Mouse (Mus musculus) liver (tissue): ENCODE results near the gene Esr1.
"Not testable (repeated sequence)": the region's sequence is repeated elsewhere in the genome, so short reads cannot be mapped to it uniquely, and the experiment has no call there.

Experiments
- DNase-seq: peaks from one replicate; pipeline ENCODE4 v3.0.0-alpha.2; 2020; ENCODE audit warnings: mixed read lengths

The Esr1 gene

GRCm38 (mm10) chr10:4709915-4710314 lies 98.5 kb downstream of the Esr1 start:
- DNase-seq: no peak

- DNase-seq: no peak
These were observed 100.0 kb downstream of the Esr1 start for GRCm38 (mm10) chr10:4711434-4711833.

DNA sequence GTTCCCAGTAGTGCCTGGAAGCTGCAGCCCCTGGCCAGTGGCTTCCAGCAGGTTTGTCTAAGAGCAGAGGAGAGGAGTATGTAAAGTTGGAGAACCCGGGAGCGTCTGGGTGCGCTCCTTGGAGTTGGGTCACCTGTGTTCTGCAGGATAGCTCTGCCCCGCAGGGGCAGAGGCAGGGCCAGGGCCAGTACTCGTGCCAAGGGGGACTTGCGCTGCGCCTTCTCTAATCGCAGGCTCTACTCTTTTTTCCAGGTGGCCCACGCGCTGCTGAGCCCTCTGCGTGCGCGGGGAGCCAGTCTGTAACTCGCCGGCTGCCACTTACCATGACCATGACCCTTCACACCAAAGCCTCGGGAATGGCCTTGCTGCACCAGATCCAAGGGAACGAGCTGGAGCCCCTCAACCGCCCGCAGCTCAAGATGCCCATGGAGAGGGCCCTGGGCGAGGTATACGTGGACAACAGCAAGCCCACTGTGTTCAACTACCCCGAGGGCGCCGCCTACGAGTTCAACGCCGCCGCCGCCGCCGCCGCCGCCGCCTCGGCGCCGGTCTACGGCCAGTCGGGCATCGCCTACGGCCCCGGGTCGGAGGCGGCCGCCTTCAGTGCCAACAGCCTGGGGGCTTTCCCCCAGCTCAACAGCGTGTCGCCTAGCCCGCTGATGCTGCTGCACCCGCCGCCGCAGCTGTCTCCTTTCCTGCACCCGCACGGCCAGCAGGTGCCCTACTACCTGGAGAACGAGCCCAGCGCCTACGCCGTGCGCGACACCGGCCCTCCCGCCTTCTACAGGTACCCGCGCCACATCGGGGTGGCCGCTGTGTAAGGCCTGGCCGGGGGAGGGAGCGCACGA lies 100.9 kb downstream of the Esr1 start:
- peak; percentile 7 for DNase-seq

DNA sequence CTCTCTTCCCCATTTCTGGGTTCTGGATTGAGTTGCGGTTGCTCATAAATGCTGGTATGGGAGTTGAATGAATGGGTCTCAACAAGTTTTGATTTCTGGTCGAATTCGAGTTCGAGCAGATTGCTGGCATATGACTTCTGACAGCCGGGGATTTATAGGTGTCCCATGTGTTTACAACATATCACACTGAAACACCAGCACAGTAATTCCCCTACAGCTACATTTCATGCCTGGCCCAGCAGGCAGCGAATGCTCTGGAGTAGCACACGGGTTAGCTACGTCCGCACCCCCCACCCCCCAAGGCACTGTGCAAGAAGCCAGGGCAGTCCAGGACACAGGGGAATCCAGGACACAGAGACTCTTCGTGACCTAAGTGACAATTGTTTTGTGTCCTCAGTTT lies 102.0 kb downstream of the Esr1 start:
- no peak for DNase-seq

GRCm38 (mm10) chr10:4724851-4725250 lies 113.5 kb downstream of the Esr1 start:
- DNase-seq: no peak

DNA sequence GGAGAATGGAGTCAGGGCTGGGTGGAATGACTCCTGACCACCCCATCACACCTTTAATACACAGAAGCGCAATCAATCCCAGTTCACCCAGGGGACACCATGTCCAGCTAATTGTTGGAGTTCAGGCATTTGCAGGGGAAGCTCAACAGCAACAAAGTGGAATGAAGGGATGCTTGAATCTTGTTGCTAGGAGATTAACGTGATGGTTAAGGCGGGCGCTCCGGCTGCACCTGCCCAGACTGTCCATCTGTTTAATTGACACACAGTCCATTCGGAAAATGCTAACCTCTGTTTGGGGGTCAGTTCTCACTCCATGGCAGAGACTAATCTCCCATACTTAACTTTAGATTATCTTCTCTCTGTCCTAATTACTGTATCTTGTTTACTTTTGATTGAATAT lies 114.7 kb downstream of the Esr1 start:
- DNase-seq: no peak

- DNase-seq: no peak
These were observed 120.9 kb downstream of the Esr1 start for GRCm38 (mm10) chr10:4732328-4732727.

- no peak for DNase-seq
These were observed 122.6 kb downstream of the Esr1 start for GRCm38 (mm10) chr10:4733987-4734386.

DNA sequence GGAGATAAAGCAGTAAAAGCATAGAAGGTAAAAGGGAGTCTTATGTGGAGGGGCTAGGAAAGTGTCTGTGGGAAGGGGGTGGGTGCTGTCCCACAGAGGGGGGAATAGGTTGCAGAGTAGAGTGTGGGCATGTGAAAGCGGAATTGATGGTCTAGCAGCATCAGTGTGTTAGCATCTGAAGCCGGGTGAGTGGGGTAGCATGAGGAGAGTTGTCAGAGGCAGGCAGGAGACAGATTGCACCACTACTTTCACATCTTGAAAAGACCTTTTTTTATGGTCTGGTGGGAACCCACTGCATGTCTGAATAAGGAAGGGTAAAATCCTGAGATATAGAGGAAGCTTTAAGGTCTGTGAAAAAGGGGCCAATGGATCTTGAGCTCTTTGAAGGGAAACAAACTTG lies 123.5 kb downstream of the Esr1 start:
- DNase-seq: no peak

GRCm38 (mm10) chr10:4738311-4738710 lies 126.9 kb downstream of the Esr1 start:
- no peak for DNase-seq

DNA sequence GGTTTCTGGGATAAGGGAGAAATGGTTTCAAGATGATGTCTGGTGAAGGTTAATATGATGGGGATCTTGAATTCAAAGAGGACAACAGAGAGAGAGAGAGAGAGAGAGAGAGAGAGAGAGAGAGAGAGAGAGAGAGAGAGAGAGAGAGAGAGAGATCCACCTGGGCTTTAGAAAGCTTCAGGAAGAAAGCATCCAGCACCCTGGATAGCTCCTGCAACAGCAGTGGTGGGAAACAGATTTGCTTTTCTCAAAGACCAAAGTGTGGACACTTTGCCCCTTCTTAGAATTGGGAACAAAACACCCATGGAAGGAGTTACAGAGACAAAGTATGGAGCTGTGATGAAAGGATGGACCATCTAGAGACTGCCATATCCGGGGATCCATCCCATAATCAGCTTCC lies 139.7 kb downstream of the Esr1 start:
- DNase-seq: not testable (repeated sequence)

DNA sequence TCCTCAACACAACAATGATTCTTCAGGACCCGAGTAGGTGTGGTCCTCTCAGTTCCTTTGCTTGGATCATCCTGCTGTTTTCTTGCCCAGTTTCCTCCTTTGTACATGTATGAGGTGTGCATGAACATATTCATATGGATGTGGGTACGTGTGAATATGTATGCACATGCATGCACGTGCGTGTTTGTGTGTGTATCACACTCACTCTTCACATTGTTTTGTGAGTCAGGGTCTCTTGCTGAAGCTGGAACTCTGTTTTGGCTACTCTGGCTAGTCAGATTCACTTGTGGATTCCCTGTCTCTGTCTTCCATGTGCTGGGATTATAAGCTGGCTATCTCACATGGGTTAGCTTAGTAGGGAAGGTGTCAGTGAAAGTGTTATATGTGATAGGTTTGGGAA lies 141.6 kb downstream of the Esr1 start:
- DNase-seq: no peak

DNA sequence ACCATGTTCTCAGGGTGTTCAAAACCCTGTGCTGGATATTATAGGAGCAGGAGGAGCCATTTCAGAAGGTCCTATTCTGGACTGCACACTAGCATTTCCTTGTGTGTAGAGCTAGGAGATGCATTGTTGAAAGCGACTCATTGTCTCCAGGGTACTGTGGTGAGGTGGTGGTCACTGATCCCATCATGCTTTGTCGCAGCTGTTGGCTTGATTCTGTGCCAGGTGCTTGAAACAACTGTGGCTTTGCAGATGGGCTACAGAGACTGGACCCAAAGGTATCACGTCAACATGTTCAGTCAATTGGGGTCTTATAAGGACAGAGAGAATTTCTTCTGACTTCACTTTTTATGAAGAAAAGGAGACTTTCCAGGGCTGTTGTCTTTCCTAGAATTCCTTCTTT lies 164.1 kb downstream of the Esr1 start:
- DNase-seq: no peak

GRCm38 (mm10) chr10:4776007-4776713 lies 164.8 kb downstream of the Esr1 start:
- no peak for DNase-seq

DNA sequence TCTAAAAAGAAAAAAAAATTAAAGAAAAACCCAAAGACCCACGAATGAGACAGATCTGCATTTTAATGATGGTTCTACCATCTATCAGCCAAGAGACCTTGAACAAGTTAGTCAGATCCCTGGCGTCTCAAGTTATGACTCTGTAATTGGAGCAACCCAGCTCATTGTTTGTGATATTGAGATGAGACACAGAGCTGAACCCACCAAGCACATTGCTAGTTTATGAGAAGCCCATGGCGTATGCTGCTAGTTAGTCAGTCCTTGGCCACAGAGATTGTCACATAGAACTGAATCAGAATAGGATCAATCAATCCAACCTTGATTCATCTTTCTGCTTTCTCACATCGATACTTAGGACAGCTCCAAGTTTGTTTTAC lies 165.3 kb downstream of the Esr1 start:
- no peak for DNase-seq

GRCm38 (mm10) chr10:4777996-4778395 lies 166.6 kb downstream of the Esr1 start:
- no peak for DNase-seq

DNA sequence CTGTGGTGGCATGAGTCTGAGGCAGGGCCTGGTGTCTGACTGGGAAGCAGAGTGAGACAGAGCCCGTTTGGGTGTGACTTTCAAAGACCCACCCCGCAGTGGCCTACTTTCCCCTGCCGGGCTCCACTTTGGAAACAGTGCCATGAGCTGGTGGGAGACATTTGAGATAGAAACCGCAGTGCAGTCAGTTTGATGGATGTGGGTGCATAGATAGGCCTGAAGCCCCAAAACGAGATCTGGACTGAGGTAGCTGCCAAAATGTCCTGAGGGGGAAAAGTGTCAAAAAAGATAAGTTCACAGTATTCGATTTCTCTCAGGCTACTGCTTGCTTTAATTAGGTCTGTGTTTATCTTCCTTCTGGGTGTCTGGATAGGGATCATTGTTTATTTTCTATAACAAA lies 169.5 kb downstream of the Esr1 start:
- DNase-seq: no peak

- peak; percentile 11 for DNase-seq
These were observed 175.7 kb downstream of the Esr1 start for GRCm38 (mm10) chr10:4787003-4787628.

DNA sequence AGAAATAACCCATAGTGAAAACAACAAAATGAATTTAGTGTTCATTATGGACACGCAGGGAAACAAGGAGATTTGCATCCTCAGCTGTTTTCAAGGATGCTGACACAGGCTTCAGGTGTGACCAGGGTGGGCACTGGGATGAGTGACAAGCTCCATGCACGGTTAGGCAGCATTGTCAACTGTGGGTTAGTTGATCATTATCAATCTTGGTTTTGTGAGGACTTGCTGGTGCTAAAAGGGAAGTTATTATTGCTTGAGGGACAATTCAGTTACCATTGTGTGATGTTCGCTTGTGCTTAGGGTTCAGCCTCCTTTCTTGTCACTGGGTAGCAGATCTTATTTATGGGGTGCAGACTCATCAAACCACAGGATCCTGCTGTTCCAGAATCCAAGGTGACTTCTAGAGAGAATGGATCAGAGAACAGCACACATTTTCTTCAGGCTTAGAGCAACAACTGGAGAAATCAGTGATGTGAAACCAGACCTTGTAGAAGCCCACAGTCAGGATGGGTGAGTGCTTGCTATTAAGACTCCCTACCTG lies 186.9 kb downstream of the Esr1 start:
- no peak for DNase-seq

DNA sequence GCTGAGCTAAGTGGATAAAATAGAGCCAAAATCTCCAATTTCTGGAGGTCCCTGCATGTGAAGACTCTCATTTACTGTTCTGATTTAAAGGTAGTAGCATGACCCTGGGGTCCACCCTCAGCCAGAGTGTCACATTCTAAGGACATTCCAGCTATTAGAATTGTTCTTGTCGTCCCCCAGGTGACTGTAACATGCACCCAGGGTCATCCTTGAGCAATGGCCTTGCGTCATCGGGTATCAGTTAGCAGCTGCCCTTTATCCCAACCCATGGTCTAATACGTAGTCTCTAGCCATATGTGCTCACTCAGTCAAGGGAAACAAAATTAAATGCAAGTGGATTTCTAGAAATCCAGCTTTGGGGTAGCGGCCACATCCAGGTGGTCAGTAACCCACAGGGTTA lies 213.0 kb downstream of the Esr1 start:
- DNase-seq: no peak

DNA sequence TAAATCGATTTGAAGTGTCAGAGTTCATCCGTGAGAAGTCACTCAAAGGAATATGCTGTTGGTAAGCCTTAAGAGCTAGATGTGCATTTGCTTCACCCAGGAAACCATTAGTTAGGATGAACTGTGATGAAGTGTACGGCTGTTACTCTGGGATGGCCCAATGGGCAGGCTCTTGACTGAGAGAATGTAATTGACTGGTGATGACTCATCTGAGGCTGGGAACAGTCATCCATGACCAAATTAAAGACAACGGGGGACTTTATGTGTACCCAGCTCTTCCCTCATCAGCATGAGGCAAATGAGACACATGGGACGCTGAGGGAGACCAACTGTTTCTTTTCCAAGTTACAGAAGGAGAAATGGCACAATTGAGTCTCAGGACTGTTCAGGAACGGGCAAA lies 219.2 kb downstream of the Esr1 start:
- DNase-seq: no peak

GRCm38 (mm10) chr10:4838099-4838498 lies 226.7 kb downstream of the Esr1 start:
- no peak for DNase-seq

DNA sequence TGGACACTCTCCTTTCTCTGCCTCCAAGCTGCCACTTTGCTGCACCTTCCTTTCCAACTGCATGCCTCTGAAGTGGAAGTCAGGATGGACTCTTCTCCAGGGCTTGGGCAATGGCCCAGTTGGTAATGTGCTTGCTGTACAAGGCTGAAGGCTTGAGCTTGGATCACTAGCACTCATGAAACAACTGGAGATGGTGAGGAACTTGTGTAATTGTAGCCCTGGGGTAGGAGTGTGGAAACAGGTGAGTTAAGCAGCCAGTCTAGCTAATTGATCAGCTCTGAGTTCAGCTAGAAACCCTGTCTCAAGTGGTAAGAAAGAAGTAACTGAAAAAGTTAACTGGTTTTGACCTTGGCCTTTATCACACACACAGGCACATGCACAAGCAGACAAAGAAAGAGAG lies 229.6 kb downstream of the Esr1 start:
- DNase-seq: no peak

DNA sequence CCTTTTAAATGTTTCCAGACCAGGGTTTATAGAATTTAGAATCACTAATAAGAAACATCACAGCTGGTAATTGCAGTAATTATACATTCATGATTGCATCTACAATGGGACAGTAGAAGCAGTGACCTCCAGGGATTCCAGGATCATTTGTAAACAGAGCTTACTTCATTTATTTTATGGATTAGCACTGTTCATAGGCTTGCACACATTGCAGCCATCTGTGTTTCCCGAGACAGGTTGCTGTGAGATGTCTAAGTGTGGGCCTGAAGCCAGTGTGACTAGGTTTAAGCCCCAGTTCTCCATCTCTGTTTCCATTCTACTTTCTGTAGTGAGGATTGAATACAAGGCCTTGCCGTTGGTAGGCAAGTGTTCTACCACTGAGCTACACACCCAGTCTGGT lies 236.1 kb downstream of the Esr1 start:
- DNase-seq: no peak
